Mouse (Mus musculus): ENCODE results near the gene Mknk1.

The Mknk1 gene

GRCm38 (mm10) chr4:115890553-115890952 lies 51.6 kb downstream of the Mknk1 start, which contains the start of gene 6430628N08Rik:
Gene 6430628N08Rik (plus strand): TSS chr4:115890665.
- in situ Hi-C loops (cut with MseI, MboI), result no loop called here

- in situ Hi-C loops (cut with MseI, MboI), result no loop called here
Observed at GRCm38 (mm10) chr4:115894281-115894680, 55.3 kb downstream of the Mknk1 start.

DNA sequence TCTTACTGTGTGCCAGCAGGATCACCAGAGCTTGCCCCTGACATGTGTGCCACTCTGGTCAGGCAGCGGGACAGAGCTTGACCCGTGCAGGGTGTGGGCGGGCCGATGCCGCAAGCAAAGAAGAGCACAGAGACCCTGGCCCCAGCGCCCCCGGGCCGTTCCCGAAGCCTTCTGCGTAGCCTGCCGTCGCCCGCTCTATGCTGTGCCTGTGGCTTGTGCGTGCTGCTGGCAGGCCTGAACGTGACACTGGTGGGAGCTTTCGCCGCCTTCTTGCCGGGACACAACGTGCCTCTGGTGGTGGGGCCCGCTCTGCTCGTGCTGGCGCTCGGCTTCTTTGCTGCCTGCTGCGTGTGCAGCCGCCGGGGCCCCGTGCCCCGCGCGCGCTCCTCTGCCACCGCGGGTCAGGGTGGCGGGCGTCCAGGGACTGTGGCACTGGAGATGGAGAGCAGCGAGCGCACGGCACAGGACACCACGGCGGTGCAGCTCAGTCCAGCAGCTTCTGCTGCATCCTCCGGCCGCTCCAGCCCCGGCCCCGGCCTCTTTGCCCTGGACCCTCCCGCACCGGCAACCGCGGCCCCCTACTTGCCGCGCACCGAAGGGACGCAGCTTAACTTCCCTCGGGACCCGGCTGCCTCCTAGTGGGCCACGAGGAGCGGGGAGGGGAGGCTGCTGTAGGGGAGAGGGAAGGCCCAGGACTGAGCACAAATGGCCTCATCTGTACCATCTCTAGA lies 59.1 kb downstream of the Mknk1 start:
- in situ Hi-C loops (cut with MseI, MboI), result loop anchor here in 1 of 2 experiments (5.0 kb wide), 1 partner anchor 166 kb away; no protein-coding TSS in a partner anchor

GRCm38 (mm10) chr4:115902816-115903215 lies 63.8 kb downstream of the Mknk1 start:
- in situ Hi-C loops (cut with MseI, MboI), result loop anchor here in 1 of 2 experiments (5.0 kb wide), 1 partner anchor 79 kb away; no protein-coding TSS in a partner anchor

DNA sequence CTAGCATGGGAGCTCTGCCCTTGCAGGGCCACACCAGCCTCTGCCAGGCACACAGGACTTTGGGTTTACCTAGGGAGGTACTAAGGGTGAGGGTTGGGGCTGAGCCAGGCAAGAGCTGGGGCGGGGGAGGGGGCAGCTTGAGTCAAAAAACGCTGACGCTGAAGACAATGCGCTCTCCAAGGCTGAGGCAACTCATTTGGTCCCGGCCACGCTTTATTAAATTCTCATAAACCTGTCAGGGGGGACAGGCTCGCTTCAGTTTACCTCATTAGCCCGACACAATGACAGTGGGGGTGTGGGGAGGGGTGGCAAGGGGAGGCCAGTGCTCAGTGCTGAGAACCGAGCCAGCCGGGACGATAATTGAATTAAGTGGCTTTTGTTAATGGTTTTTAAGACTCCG lies 65.4 kb downstream of the Mknk1 start:
- in situ Hi-C loops (cut with MseI, MboI), result loop anchor here in 1 of 2 experiments (5.0 kb wide), 1 partner anchor 78 kb away; no protein-coding TSS in a partner anchor

GRCm38 (mm10) chr4:115905701-115906100 lies 66.7 kb downstream of the Mknk1 start:
- in situ Hi-C loops (cut with MseI, MboI), result loop anchor here in 1 of 2 experiments (5.0 kb wide), 1 partner anchor 47 kb away; no protein-coding TSS in a partner anchor

DNA sequence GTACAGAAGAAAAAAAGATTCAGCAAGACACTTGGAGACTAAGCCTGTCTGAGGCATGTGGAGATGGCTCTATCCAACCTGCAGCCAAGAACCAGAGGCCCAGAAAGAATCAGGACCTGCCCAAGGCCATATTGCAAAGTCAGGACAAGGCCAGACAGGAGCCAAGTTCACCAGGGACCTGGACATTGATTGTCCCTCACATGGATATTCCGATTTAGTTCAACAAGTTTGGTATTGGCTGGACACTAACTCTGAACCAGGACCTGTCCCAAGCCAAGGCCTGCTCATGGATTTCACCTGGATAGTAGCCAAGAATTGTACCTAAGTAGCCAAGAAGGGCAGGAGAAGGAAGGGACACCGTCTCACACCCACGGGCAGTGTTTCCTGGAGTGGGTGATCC lies 67.8 kb downstream of the Mknk1 start:
- in situ Hi-C loops (cut with MseI, MboI), result loop anchor here in 1 of 2 experiments (5.0 kb wide), 1 partner anchor 46 kb away; no protein-coding TSS in a partner anchor

GRCm38 (mm10) chr4:115907994-115908393 lies 69.0 kb downstream of the Mknk1 start:
- in situ Hi-C loops (cut with MseI, MboI), result loop anchor here in 1 of 2 experiments (5.0 kb wide), 1 partner anchor 44 kb away; no protein-coding TSS in a partner anchor

- in situ Hi-C loops (cut with MseI, MboI), result loop anchor here in 1 of 2 experiments (5.0 kb wide), 1 partner anchor 44 kb away; no protein-coding TSS in a partner anchor
Observed at GRCm38 (mm10) chr4:115908641-115909040, 69.6 kb downstream of the Mknk1 start.

- in situ Hi-C loops (cut with MseI, MboI), result loop anchor here in 1 of 2 experiments (5.0 kb wide), 1 partner anchor 36 kb away; no protein-coding TSS in a partner anchor
Observed at GRCm38 (mm10) chr4:115911586-115911985, 72.6 kb downstream of the Mknk1 start.

DNA sequence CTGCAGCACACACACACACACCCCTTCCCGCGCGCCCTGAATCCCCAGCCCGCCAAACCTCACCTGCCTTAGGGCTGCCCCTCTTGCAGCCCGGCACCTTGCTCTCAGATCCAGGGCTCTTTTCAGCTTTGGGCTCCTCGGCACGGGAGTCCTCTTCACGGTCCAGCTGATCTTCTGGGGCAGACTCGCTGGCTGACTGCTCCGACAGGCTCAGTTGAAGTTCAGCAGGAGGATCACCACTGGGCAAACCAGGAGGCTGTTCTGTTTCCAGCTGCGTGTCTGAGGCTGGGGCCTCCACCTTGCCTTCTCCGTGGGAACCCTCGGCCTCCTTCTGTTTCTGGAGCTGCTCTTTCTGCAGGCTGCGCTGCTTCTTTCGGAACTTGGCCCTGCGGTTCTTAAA lies 80.9 kb downstream of the Mknk1 start:
- in situ Hi-C loops (cut with MseI, MboI), result no loop called here

DNA sequence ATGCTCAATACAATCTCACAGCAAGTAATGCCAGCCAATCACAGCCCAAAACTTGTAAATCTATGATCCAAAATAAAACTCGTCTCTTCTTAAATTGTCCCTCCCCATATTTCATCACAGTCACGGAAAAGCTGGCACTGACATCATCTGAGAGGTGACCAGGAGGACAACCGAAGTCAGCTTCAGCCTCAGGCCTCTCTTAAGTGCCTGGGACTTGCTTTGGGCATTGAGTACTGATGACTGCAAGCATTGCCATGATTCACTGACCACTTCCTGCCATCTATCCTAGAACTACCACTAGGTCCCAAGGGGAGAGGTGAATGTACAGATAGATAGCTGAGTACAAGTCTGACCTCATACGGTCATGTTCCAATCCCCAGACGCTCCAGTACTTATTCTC lies 83.7 kb downstream of the Mknk1 start:
- in situ Hi-C loops (cut with MseI, MboI), result no loop called here

DNA sequence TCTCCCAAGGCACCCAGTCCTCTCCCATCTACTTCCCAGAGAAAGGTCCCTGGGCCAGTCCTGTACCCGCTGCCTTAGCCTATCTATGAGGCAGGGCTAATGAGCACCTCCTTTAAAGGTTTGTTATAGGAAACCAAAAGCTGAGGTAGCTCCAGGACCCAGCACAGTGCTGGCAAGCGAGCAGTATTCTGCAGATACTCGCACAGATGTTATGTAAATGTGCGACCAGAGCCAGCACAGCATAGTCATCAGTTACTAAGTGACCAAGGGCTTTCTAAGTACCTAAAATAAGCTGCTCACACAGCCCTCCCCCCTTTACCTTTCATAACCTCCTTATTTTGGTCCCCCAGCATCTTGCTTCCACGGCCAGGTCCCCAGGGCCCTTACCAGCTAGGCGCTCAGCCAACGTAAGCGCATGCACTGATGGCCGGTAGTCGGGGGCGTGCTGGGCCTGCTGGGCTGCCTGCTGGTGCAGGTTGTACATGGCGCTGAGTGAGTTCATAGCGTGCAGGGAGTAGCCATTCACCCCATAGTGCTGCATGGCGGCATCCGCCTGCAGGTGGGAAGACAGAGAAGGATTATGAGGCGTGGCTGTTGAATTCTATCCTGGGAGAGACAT lies 84.4 kb downstream of the Mknk1 start:
- in situ Hi-C loops (cut with MseI, MboI), result no loop called here

DNA sequence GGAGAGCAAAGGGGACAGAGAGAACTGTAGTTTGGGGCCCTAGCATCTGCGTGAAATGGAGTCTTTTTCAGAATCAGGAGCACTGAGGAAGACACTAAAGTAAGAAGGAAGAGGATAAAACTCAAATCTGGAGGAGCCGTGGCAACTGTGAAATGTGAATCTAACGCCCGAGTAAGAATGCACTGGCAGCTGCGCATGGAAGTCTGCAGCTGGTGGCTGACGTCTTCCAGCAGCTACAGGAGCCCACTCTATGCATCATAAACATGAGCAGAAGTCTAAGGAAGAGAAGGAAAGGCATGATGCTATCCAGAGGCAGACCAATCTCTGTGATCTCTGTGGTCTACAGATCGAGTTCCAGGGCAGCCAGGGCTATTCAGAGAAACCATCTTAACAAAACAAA lies 88.6 kb downstream of the Mknk1 start:
- in situ Hi-C loops (cut with MseI, MboI), result no loop called here
